Mouse (Mus musculus) granulocyte monocyte progenitor cell, adult 5-6 weeks (primary cell): ENCODE measurements around the gene Polh. TPM values are rescaled to one million over a fixed set of nuclear protein-coding genes. Genes with fewer than 3 reads are reported as not detected.

Experiments
- ATAC-seq: replicated peaks from 2 replicates; pipeline ENCODE4 v1.8.0; 2016; ENCODE audit warnings: mild to moderate bottlenecking, moderate TSS enrichment, inconsistent platforms; ENCODE audit not compliant: poor library complexity, severe bottlenecking
- total RNA-seq, 2 experiments: library from RNA; stranded (forward) in 1 of 2; stranded (reverse) in 1 of 2; fragments of 200-712, 200-1000 nt in 1 of 2; fragments of >200 nt in 1 of 2; fragmentation: Nextera tagmentation in 1 of 2; gene quantifications; 2 replicates each; pipeline ENCODE4 v1.2.3; 2014 to 2017

The Polh gene
- 15.3 and 18.2 TPM in 2 replicates for total RNA-seq (2014; fragmentation: Nextera tagmentation)
- 26.0 and 26.7 TPM in 2 replicates for total RNA-seq (2017)

DNA sequence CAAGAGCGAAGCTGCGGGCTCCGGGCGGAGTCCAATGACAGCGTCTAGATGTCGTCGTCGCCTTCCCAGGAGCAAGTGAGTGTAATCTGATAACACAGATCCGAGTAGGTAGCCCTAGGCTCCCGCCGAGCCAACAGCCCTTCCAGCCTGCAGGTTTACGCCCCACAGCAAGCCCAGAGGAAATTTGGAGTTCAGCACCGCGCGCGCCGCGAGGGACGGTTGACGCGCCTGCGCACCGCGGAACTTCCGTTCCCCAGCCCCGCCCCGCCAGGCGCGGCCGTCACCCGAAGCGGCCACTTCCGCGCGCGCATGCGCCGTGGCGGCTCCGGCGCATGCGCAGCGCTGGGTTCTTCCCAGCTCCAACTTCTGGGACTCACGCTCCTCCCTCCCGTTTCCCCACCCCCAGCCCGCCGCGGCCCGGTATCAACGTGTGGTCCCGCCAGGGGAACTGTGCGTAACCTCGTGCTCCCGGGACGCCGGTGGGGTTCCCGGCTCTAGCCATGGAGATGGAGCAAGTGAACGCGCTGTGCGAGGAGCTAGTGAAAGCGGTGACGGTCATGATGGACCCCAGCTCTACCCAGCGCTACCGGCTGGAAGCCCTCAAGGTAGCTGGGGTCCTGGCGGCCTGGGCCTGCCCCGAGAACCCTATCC lies at the start of gene Polh, which contains the start of gene Xpo5:
Polh (minus strand) TSS at position 225 of the 651 bp plus-strand sequence.
Xpo5 (plus strand) TSS at position 362 of the 651 bp plus-strand sequence.
- ATAC-seq: peak; percentile 84

- ATAC-seq: no peak
These were observed 48.7 kb upstream of the Polh start for GRCm38 (mm10) chr17:46251174-46251573.

DNA sequence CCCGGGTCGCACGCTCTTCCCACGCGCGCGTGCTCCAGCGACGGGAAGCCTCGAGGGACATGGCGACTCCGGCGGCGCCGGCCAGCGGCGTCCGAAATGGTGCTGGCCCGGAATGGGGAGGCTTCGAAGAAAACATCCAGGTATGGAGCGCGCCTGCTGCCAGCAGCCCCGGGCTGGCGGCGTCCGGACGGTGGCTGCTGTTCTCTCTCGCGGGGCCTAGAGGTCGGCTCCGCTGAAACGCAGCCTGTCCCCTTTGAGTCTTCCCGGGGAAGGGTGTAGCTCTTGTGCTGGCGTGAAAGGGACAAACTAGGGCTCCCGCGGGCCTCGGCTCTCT lies 45.7 kb upstream of the Polh start:
- ATAC-seq: no peak

DNA sequence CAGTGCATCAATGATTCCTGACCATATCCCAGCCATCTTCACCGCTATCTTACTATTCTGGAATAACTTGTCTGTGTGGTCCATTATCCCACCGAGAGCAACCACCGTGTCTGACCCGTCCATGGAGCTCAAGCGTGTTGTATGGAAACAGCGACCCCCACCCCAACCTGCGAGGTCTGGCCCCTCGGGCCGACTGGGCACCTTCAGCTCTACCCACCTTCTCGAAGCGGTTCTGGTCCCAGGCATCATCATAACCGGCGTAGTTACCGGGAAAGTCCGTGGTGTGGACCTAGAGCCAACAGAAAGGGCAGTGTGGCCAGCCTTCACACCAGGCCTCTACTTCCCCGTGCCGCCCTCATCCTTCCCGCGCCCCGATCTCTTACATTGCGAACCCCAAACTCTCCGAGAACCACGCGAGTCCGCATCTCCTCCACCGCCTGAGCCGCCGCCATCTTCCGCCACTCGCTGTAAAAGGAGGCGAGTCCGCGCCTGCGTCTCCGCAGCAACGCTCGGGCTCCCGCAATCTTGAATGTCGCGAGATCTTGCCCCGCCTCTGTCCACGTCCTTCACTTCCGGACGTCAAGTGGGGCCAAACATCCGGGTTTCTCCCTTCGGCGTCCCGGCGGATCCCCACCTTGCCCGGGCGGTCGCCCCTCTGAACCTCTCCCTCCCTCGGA lies 45.2 kb upstream of the Polh start, which contains the start of the genes Polr1c and Yipf3:
Polr1c (minus strand) TSS at position 543 of the 677 bp plus-strand sequence.
Yipf3 (plus strand) TSS at position 569 of the 677 bp plus-strand sequence.
- ATAC-seq: peak; percentile 87

DNA sequence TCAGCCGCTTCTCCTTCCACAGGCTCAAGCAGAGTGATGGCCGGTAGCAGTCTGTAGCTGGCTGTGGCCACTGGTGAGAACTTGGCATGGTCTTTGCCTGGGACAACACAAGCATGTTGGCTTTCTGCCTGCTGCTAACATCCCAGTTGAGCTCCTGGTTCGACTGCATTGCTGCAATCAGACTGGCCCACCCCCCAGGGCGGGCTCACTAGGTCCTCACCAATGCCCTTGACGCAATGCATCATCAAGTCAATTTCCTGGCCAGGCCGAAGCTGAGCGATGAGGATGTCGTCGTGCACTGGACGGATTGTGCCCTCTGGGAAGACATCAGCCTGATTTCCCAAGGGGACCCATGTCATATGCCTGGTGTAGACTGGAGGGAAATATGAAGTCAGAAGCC lies 42.1 kb upstream of the Polh start:
- no peak for ATAC-seq

DNA sequence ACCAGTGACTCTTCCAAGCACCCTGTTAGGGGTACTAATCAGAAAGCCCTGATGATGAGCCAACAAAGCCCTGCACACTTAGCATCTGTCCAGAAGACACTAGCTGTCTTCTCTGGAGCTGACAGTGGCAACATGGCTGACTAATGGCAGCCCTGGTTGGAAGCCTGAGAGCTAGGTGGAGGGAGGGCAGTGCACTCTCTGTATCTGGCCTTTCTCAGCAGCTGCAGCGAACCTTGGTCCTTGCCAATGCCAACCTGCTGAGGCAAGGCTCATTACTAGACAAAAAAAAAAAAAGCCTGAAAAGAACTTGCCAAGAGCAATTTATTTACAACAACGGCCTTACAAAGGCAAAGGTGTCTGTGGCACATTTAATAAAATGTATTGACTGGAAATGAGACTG lies 41.2 kb upstream of the Polh start:
- no peak for ATAC-seq

GRCm38 (mm10) chr17:46242993-46243392 lies 40.5 kb upstream of the Polh start:
- no peak for ATAC-seq

- ATAC-seq: no peak
These were observed 39.8 kb upstream of the Polh start for GRCm38 (mm10) chr17:46242274-46242673.

DNA sequence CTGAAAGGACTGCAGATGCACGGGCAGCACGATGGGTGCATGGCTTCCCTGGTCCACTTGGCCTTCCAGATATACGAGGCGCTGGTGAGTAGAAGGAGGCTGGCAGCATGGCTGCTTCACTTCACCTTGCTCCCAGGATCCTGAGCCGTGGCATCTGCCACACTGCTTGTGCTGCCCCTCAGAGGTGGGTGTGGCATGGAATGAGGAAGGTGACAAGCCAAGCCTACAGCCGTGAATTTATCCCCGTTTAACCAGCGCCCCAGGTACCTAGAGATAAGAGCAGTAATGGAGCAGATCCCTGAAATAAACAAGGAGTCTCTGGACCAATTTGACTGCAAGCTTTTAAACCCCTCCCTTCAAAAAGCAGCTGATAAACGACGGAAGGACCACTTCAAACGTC lies 39.0 kb upstream of the Polh start:
- ATAC-seq: no peak

DNA sequence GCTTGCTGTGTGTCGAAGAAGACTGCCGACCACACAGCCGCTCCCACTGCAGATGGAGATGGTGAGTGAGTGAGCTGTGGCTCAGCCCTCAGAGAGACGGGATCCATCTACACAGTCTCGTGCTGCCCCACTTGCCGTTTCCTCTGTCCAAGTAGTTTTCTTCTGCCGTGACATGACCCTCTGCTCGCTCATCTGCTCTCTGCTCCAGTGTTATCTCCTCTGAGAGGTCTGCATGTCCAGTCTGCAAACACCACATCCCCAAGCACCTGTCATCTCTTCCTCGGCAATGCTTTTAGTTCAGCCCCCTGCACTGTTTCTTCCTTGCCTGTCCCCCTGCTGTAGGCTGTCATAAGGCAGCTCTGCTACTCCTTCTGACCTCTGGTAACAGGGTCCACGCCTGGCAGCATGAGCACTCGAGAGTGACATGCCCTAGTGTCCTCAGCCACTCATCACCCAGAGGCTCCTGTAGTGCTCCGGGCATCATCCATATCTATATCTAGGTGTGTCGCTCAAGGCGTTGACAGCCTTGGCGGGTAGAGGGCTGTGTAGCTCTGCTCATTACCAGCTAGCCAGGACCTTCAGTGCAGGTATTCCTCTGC lies 37.2 kb upstream of the Polh start:
- no peak for ATAC-seq

DNA sequence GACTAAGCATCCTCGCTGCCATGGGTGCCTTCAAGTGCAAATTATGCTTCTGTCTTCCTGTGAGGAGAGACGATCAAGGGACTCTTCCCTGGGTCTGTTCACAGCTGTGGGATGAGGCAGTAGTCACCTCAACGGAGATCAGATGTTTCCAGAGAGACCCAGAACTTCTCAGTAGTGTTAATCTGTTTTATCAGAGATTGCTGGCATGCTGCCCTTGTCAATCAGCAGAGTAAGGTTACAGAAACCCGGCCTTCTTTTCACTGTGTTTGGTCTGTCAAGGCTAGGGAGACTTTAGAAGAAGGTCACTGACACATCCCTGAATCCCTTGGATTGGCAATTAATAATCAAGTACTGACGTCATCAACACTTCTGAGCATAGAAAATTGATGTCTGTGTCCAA lies 35.0 kb upstream of the Polh start:
- no peak for ATAC-seq

DNA sequence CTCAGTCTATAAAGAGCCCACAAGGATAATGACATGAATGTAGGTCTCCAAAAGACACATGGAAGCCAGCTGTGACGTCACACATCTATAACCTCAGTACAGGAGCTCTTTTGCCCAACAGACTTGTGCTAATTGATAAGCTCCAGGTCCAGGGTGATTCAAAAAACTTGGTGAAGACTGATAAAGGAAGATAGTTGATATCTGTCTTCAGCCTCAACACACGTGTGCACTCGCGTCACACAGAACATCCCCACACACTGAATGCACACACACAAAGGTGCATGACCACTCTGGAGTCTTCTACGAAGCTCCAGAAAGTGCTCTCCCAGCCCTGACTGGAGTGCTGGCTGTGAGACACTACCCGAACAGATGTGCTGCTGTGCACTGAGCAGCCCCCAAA lies 34.6 kb upstream of the Polh start:
- ATAC-seq: no peak

DNA sequence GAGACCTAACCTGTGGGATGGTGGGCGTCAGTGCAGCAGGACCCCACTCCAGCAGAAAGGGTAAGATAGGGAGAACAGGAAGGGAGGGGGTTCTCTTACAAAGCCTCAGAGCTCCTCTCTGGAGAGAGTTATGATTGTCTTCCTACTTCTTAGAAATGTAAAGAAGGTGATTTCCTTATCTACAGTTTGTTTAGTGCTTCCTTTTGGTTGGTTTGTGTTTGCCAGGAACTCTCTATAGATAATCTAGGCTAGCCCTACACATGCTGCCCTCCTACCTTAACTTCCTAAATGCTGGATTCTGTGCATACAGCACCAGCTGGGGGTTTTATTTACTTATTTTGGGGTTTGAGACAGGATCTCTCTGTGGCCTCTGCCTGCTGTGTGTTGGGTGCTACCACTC lies 33.6 kb upstream of the Polh start:
- ATAC-seq: no peak

DNA sequence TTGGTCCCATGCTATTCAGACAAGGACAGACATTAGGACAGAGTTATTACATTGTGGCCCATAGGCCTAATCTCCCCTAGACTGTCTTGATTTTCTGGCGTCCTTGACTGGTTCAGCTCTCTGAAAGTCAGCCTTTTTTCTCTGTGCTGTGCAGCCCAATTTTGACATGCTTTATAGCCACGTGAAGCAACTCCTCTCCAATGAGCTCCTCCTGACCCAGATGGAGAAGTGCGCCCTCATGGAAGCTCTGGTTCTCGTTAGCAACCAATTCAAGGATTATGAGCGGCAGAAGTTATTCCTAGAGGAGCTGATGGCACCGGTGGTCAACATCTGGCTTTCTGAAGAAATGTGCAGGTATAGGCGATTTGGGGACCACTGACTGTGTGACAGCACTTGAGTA lies 25.1 kb upstream of the Polh start:
- ATAC-seq: no peak

- no peak for ATAC-seq
These were observed 19.2 kb upstream of the Polh start for GRCm38 (mm10) chr17:46221601-46222000.

GRCm38 (mm10) chr17:46210550-46210949 lies 8.1 kb upstream of the Polh start:
- ATAC-seq: no peak

DNA sequence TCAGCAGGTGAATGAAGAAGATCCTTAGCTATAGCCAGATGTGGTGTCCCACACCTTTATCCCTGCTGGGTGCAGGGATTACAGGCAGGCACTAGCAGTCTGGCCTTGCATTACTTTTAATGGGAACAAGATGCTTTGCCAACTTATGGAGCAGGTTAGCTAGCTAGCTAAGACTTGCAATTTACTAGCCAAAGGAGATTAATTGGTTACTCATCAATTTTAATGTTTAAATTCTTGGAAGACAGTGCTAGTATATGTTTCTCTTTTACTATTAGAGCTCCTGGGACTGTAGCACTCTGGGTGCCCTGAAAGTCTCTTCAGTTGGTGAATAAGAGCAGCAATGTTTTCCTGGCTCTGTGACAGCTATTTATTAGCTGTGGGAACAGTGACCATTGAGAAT lies 4.2 kb upstream of the Polh start:
- ATAC-seq: no peak

GRCm38 (mm10) chr17:46203078-46203477 lies 633 bp upstream of the Polh start:
- peak; percentile 11; the same call in 1 of the 2 replicates for ATAC-seq

- no peak for ATAC-seq
These were observed 1.3 kb downstream of the Polh start for GRCm38 (mm10) chr17:46201151-46201550.

GRCm38 (mm10) chr17:46188829-46189228 lies 13.6 kb downstream of the Polh start:
- ATAC-seq: no peak

DNA sequence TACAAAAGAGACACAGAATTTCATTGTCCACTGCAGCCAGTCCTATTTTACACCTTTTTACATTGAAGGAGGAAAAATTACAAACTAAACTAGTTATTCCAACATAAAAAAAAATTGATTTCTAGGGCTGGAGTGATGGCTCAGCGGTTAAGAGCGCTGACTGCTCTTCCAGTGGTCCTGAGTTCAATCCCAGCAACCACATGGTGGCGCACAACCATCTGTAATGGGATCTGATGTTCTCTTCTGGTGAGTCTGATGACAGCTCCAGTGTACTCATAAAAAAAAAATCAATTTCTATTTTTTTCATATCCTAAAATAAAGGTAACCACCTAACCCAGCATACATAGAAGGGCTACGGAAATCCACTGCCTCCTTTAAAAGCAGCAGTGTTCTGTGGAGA lies 20.2 kb downstream of the Polh start:
- ATAC-seq: no peak
